Comparison of ENCODE assay signal across 24 mouse cellular contexts in genomic region chr2:13630136-13630832, GRCm38 (mm10). TPM values are rescaled to one million over a fixed set of nuclear protein-coding genes. Genes with fewer than 3 reads are reported as not detected.
DNase-seq lines count a peak whose midpoint lies in the region; ATAC-seq lines count a peak whose summit lies in the region.
"Had no signal": no experiment of that assay in that cellular context is flagged by ENCODE, and none has a peak within 500 bp of the region (broad histone marks: within the 10 kb centered on the region; RNA-seq: fewer than 3 reads in every experiment).

No protein-coding gene starts in this region.

- peak; percentile 65 for DNase-seq in heart, adult 11 months
- DNase-seq in heart, postnatal 4 days: no peak
- peak; percentile 16 for DNase-seq in adrenal gland, postnatal 10 days
- DNase-seq in forelimb bud, embryonic 11.5 days (ENCODE audit: low read depth, low spot score): peak; percentile 58
- no peak for DNase-seq in urinary bladder, postnatal 14 days (ENCODE audit: low spot score)
- DNase-seq in retina, postnatal 1 day: no peak
- DNase-seq in cerebellum, postnatal 14 days: no peak
- DNase-seq: B cell, adult 2 months; cerebellum, adult 2 months; gastrocnemius, postnatal 10 days; heart, adult 18-20 months; heart, postnatal 36 days; kidney, adult 8-10 months; kidney, postnatal 36 days; layer of hippocampus, adult 9-11 months; right cerebral cortex, postnatal 4 days; thymus, postnatal 36 days had no signal

- H3K9me3 ChIP-seq in limb, embryonic 12.5 days: no peaks in the 10 kb centered on the region
- H3K9me3 ChIP-seq: heart, embryonic 13.5 days; hindbrain, embryonic 15.5 days; limb, embryonic 15.5 days; midbrain, embryonic 12.5 days had no signal

- peak; percentile 73 for ATAC-seq in limb, embryonic 12.5 days (ENCODE audit: insufficient number of reproducible peaks, insufficient read depth, low FRiP score, low TSS enrichment, low read depth)
- ATAC-seq: lung, postnatal 0 days had no signal

- H3K36me3 ChIP-seq in limb, embryonic 12.5 days: no peaks in the 10 kb centered on the region
- H3K36me3 ChIP-seq: heart, embryonic 13.5 days; hindbrain, embryonic 15.5 days; limb, embryonic 15.5 days; midbrain, embryonic 12.5 days had no signal

- no peak overlapping the region for H3K27ac ChIP-seq in limb, embryonic 12.5 days
- H3K27ac ChIP-seq: heart, embryonic 13.5 days; hindbrain, embryonic 15.5 days; left cerebral cortex, adult 2 months; limb, embryonic 15.5 days; midbrain, embryonic 12.5 days had no signal

- no peaks in the 10 kb centered on the region for H3K27me3 ChIP-seq in limb, embryonic 12.5 days
- H3K27me3 ChIP-seq: heart, embryonic 13.5 days; hindbrain, embryonic 15.5 days; limb, embryonic 15.5 days; midbrain, embryonic 12.5 days had no signal

- peaks cover 12% of the 10 kb centered on the region for H3K4me1 ChIP-seq in limb, embryonic 12.5 days (replicated peaks)
- H3K4me1 ChIP-seq: heart, embryonic 13.5 days; hindbrain, embryonic 15.5 days; midbrain, embryonic 12.5 days had no signal

- no peak overlapping the region for H3K4me2 ChIP-seq in limb, embryonic 12.5 days
- H3K4me2 ChIP-seq: heart, embryonic 13.5 days; hindbrain, embryonic 15.5 days; limb, embryonic 15.5 days; midbrain, embryonic 12.5 days had no signal

- 39% methylated on average over 7 of the region's 7 CpGs for WGBS in limb, embryonic 12.5 days

- no peak overlapping the region for H3K9ac ChIP-seq in limb, embryonic 12.5 days (replicated peaks)
- H3K9ac ChIP-seq: heart, embryonic 13.5 days; hindbrain, embryonic 15.5 days; limb, embryonic 15.5 days; midbrain, embryonic 12.5 days had no signal

- no peak overlapping the region for H3K4me3 ChIP-seq in limb, embryonic 12.5 days (replicated peaks)
- H3K4me3 ChIP-seq: heart, embryonic 13.5 days; hindbrain, embryonic 15.5 days; left cerebral cortex, adult 2 months; limb, embryonic 15.5 days; midbrain, embryonic 12.5 days had no signal

RNA-seq across cellular contexts. Expression of gene Vim, which starts 56.6 kb away (rescaled TPM):
- 1,000 to 10,000 TPM; 1,329 to 1,381 TPM for total RNA-seq in heart, postnatal 4 days (2021)
- 100 to 1,000 TPM; 595 to 607 TPM for total RNA-seq in adrenal gland, postnatal 10 days (2021)
- polyA plus RNA-seq in limb, embryonic 12.5 days (2016; fragmentation: Nextera tagmentation; extraction: Ambion mirVana): 485 and 505 TPM in 2 replicates

Comparison
In these comparisons a context has a peak if more than half of its experiments do, and no peak if none do; other contexts are left out.
1. DNase-seq: peak in heart, adult 11 months (single experiment), adrenal gland, postnatal 10 days (single experiment) and forelimb bud, embryonic 11.5 days (single experiment); none in heart, postnatal 4 days (single experiment), urinary bladder, postnatal 14 days (single experiment), retina, postnatal 1 day (single experiment) and cerebellum, postnatal 14 days (0 of 2).